Comparison of ENCODE assay signal across 15 mouse cellular contexts in the genomic region with DNA sequence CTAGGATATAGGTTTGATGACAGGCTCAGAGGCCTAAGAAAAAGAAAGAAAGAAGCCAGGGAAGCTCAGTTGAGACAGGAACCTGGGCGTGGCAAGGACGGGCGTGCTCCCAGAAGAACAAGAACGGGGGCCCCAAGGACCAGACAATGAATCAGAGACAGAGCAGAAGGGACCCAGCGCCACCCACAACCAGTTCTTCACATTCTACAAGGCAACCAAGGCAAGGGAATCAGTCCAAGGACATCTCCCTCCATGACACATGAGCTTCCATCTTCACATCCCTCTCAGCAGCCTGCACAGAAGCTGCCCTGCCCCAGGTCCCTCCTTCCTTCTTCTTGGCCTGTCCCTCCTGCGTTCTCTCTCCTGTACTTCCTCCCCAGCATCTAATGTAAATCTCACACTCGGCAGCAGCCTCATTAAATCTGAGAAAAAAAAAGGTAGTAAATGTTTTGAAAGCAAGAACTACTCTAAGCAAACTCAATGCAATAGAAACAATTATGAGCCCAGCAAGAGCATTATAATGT. TPM values are rescaled to one million over a fixed set of nuclear protein-coding genes. Genes with fewer than 3 reads are reported as not detected.
DNase-seq lines count a peak whose midpoint lies in the region; ATAC-seq and TF ChIP-seq lines count a peak whose summit lies in the region.
"Had no signal": no experiment of that assay in that cellular context is flagged by ENCODE, and none has a peak within 500 bp of the region (broad histone marks: within the 10 kb centered on the region; RNA-seq: fewer than 3 reads in every experiment).

No protein-coding gene starts in this region.

- WGBS in bone marrow, adult 2 months: 55% methylated on average over 7 of the region's 7 CpGs
- 85% methylated on average over 7 of the region's 7 CpGs for WGBS in forebrain, embryonic 14.5 days

- no peak for TF ChIP-seq POLR2A in bone marrow, adult 2 months (IDR thresholded peaks at IDR 0.05; ENCODE audit: borderline replicate concordance, control insufficient read depth, low read depth, low read length)

- H3K4me2 ChIP-seq in forebrain, embryonic 14.5 days (ENCODE audit: low read length): no peak overlapping the region
- H3K4me2 ChIP-seq: forebrain, embryonic 12.5 days; heart, embryonic 13.5 days; liver, embryonic 11.5 days; lung, embryonic 14.5 days had no signal

- intact Hi-C loops in gastrocnemius, adult 2 months (cut with DNase I): no loop called here

- TF ChIP-seq CTCF in gastrocnemius, adult 2 months (IDR thresholded peaks at IDR 0.05): no peak
- TF ChIP-seq CTCF in bone marrow, adult 2 months (IDR thresholded peaks at IDR 0.05; ENCODE audit: control insufficient read depth, insufficient read depth, low read length): no peak

- H3K4me3 ChIP-seq in gastrocnemius, adult 2 months: no peak overlapping the region
- no peak overlapping the region for H3K4me3 ChIP-seq in bone marrow, adult 2 months (replicated peaks; ENCODE audit: control insufficient read depth, low read depth, low read length)
- no peak overlapping the region for H3K4me3 ChIP-seq in forebrain, embryonic 14.5 days (ENCODE audit: low read depth, low read length)
- H3K4me3 ChIP-seq: forebrain, embryonic 12.5 days; heart, embryonic 13.5 days had no signal

- peak overlapping the region; percentile 90 for H3K27ac ChIP-seq in gastrocnemius, adult 2 months
- H3K27ac ChIP-seq in bone marrow, adult 2 months (ENCODE audit: control insufficient read depth, insufficient read depth, low read depth, low read length, poor library complexity): peak overlapping the region; percentile 63
- no peak overlapping the region for H3K27ac ChIP-seq in forebrain, embryonic 14.5 days (ENCODE audit: low read depth, low read length)
- H3K27ac ChIP-seq: forebrain, embryonic 12.5 days; heart, embryonic 13.5 days had no signal

- peaks cover 19% of the 10 kb centered on the region for H3K36me3 ChIP-seq in forebrain, embryonic 14.5 days (ENCODE audit: control insufficient read depth, insufficient read depth, low read length)
- H3K36me3 ChIP-seq: heart, embryonic 13.5 days had no signal

- no peaks in the 10 kb centered on the region for H3K27me3 ChIP-seq in forebrain, embryonic 14.5 days (replicated peaks; ENCODE audit: control insufficient read depth, insufficient read depth, low read length)
- H3K27me3 ChIP-seq: forebrain, embryonic 12.5 days; heart, embryonic 13.5 days had no signal

- no peak overlapping the region for H3K9ac ChIP-seq in forebrain, embryonic 14.5 days (ENCODE audit: low read length)
- H3K9ac ChIP-seq: forebrain, embryonic 12.5 days; heart, embryonic 13.5 days; lung, embryonic 14.5 days had no signal

- no peak for ATAC-seq in forebrain, embryonic 14.5 days
- ATAC-seq: inflammation-experienced regulatory T-cells, adult 6 months; midbrain, embryonic 16.5 days had no signal

- H3K9me3 ChIP-seq in forebrain, embryonic 14.5 days (replicated peaks; ENCODE audit: control insufficient read depth, low read length): no peaks in the 10 kb centered on the region
- H3K9me3 ChIP-seq: forebrain, embryonic 12.5 days; heart, embryonic 13.5 days had no signal

- peaks cover 13% of the 10 kb centered on the region for H3K4me1 ChIP-seq in bone marrow, adult 2 months (ENCODE audit: control insufficient read depth, insufficient read depth, low read length)
- peaks cover 5% of the 10 kb centered on the region for H3K4me1 ChIP-seq in forebrain, embryonic 14.5 days (ENCODE audit: control insufficient read depth, insufficient read depth, low read length)
- H3K4me1 ChIP-seq: forebrain, embryonic 12.5 days had no signal

- no peak for DNase-seq in gastrocnemius, adult 2 months
- no peak for DNase-seq in gastrocnemius, postnatal 25 days
- peak; percentile 48 for DNase-seq in right cerebral cortex, postnatal 25 days
- DNase-seq in right cerebral cortex, postnatal 14 days: no peak
- peak; percentile 41 to 56 for DNase-seq in right cerebral cortex, postnatal 36 days (ENCODE audit: low spot score in 2 of 2)
- no peak for DNase-seq in MN1 (ENCODE audit: low spot score)
- DNase-seq in forebrain, embryonic 14.5 days (ENCODE audit: low spot score): no peak
- DNase-seq: thymus, postnatal 14 days had no signal

RNA-seq across cellular contexts. Expression of a gene that starts 30.0 kb away (rescaled TPM):
- 10 to 100 TPM; 38.7 to 43.4 TPM for total RNA-seq in gastrocnemius, adult 2 months (2021)
- 10 to 100 TPM; 35.8 to 36.1 TPM for total RNA-seq in gastrocnemius, postnatal 25 days (2021)
- 10.2 and 32.7 TPM in 2 replicates for polyA plus RNA-seq in bone marrow, adult 2 months (2011; ENCODE audit: insufficient read depth, insufficient read length, low replicate concordance, missing spikeins)
- 10.8 and 15.5 TPM in 2 replicates for polyA plus RNA-seq in forebrain, embryonic 14.5 days (2014; fragmentation: Nextera tagmentation; extraction: Ambion mirVana)

Comparison
In these comparisons a context has a peak if more than half of its experiments do, and no peak if none do; other contexts are left out.
1. DNase-seq: peak in right cerebral cortex, postnatal 25 days (single experiment) and right cerebral cortex, postnatal 36 days (2 of 2); none in gastrocnemius, adult 2 months (single experiment), gastrocnemius, postnatal 25 days (single experiment), right cerebral cortex, postnatal 14 days (single experiment), MN1 (single experiment) and forebrain, embryonic 14.5 days (single experiment).